Mouse (Mus musculus) common myeloid progenitor, adult 5-6 weeks (primary cell): ENCODE measurements around the gene Tmem216. TPM values are rescaled to one million over a fixed set of nuclear protein-coding genes. Genes with fewer than 3 reads are reported as not detected.
A peak's percentile ranks its signal among the peaks of the same experiment; 100 is the strongest.

Source experiments
- ATAC-seq: replicated peaks from 2 replicates; pipeline ENCODE4 v1.8.0; 2016; ENCODE audit warnings: low read depth, mild to moderate bottlenecking, moderate TSS enrichment, inconsistent platforms; ENCODE audit not compliant: poor library complexity, severe bottlenecking
- total RNA-seq: library from RNA; stranded (forward); fragments of 200-1000, 187-1606 nt; gene quantifications from 2 replicates; pipeline ENCODE4 v1.2.3, GENCODE M21; 2017

Gene Tmem216
- total RNA-seq, 1 experiment from 2014 or later: 17.3 TPM

- ATAC-seq: peak; percentile 59; the same call in 1 of the 2 replicates
Observed at GRCm38 (mm10) chr19:10502571-10502970, 53.5 kb downstream of the Tmem216 start.

- ATAC-seq: no peak
Observed at GRCm38 (mm10) chr19:10500581-10500980, 55.5 kb downstream of the Tmem216 start.

GRCm38 (mm10) chr19:10497512-10498160 lies 58.4 kb downstream of the Tmem216 start:
- ATAC-seq: peak; percentile 92

- no peak for ATAC-seq
Observed at GRCm38 (mm10) chr19:10496976-10497375, 59.1 kb downstream of the Tmem216 start.

GRCm38 (mm10) chr19:10495670-10496069 lies 60.4 kb downstream of the Tmem216 start:
- no peak for ATAC-seq

- peak; percentile 89 for ATAC-seq
Observed at GRCm38 (mm10) chr19:10486264-10486738, 69.7 kb downstream of the Tmem216 start.

Other genes with a start within 250 kb of the Tmem216 start
- gene Syt7, start 167.1 kb downstream of the Tmem216 start, total RNA-seq: not detected in 2 replicates
- not detected in 2 replicates for gene Lrrc10b, start 98.8 kb downstream of the Tmem216 start, total RNA-seq
- gene Ppp1r32, start 73.3 kb downstream of the Tmem216 start, total RNA-seq: not detected in 2 replicates
- gene Cpsf7, start 31.0 kb downstream of the Tmem216 start, total RNA-seq: 34.4 and 42.1 TPM in 2 replicates
- 38.3 and 63.1 TPM in 2 replicates for gene Sdhaf2, start 30.1 kb downstream of the Tmem216 start, total RNA-seq
- gene Cyb561a3, start 20.9 kb upstream of the Tmem216 start, total RNA-seq: 30.9 and 32.4 TPM in 2 replicates
- 6.0 and 15.9 TPM in 2 replicates for gene Tmem138, start 21.1 kb upstream of the Tmem216 start, total RNA-seq
- 424 and 475 TPM in 2 replicates for gene Ddb1, start 49.1 kb upstream of the Tmem216 start, total RNA-seq
- 3.5 and 7.3 TPM in 2 replicates for gene Tkfc, start 49.4 kb upstream of the Tmem216 start, total RNA-seq
- not detected in 2 replicates for gene Vwce, start 78.0 kb upstream of the Tmem216 start, total RNA-seq
- gene Pga5, start 121.8 kb upstream of the Tmem216 start, total RNA-seq: not detected in 2 replicates
- gene Vps37c, start 132.5 kb upstream of the Tmem216 start, total RNA-seq: 6.5 and 11.5 TPM in 2 replicates
- gene Cd5, start 182.8 kb upstream of the Tmem216 start, total RNA-seq: 0.53 TPM in 1 of 2 replicates, not detected in the other